Comparison of ENCODE assay signal across 14 mouse cellular contexts in genomic region chr4:137928813-137929212, GRCm38 (mm10).
A peak's percentile ranks its signal among the peaks of the same experiment; 100 is the strongest.
DNase-seq lines count a peak whose midpoint lies in the region; ATAC-seq and TF ChIP-seq lines count a peak whose summit lies in the region.
"Had no signal": no experiment of that assay in that cellular context is flagged by ENCODE, and none has a peak within 500 bp of the region (broad histone marks: within the 10 kb centered on the region; RNA-seq: fewer than 3 reads in every experiment).

No protein-coding gene starts in this region.

- peak overlapping the region; percentile 90 for H3K27ac ChIP-seq in heart, embryonic 12.5 days (ENCODE audit: poor library complexity, severe bottlenecking)
- H3K27ac ChIP-seq in lung, postnatal 0 days (ENCODE audit: low read length): peak overlapping the region; percentile 59; the same call in 1 of the 2 replicates
- peak overlapping the region; percentile 89 for H3K27ac ChIP-seq in limb, embryonic 10.5 days
- H3K27ac ChIP-seq: hindbrain, embryonic 12.5 days; macrophage; midbrain, embryonic 12.5 days had no signal

- H3K9ac ChIP-seq in heart, embryonic 12.5 days: no peak overlapping the region
- H3K9ac ChIP-seq in lung, postnatal 0 days (replicated peaks; ENCODE audit: low read depth): no peak overlapping the region
- H3K9ac ChIP-seq: hindbrain, embryonic 12.5 days; intestine, embryonic 15.5 days; midbrain, embryonic 12.5 days had no signal

- no peak for TF ChIP-seq CTCF in lung, postnatal 0 days (IDR thresholded peaks at IDR 0.05)

- H3K4me3 ChIP-seq in heart, embryonic 12.5 days: no peak overlapping the region
- H3K4me3 ChIP-seq in lung, postnatal 0 days (ENCODE audit: low read depth, low read length): no peak overlapping the region
- no peak overlapping the region for H3K4me3 ChIP-seq in limb, embryonic 10.5 days
- H3K4me3 ChIP-seq: hindbrain, embryonic 12.5 days; intestine, embryonic 15.5 days; midbrain, embryonic 12.5 days had no signal

- intact Hi-C loops in heart, postnatal 36 days (cut with DNase I): no loop called here
- intact Hi-C loops in left cerebral cortex, postnatal 14 days (cut with DNase I): no loop called here

- WGBS in heart, embryonic 12.5 days: 79% methylated on average over 1 of the region's 1 CpGs
- 74% methylated on average over 1 of the region's 1 CpGs for WGBS in lung, postnatal 0 days
- WGBS in limb, embryonic 10.5 days: 86% methylated on average over 1 of the region's 1 CpGs

- peaks cover 76% of the 10 kb centered on the region for H3K4me1 ChIP-seq in heart, embryonic 12.5 days (replicated peaks)
- peaks cover 15% of the 10 kb centered on the region; the same call in 1 of the 2 replicates for H3K4me1 ChIP-seq in lung, postnatal 0 days (ENCODE audit: insufficient read depth, low read depth, low read length)
- H3K4me1 ChIP-seq in limb, embryonic 10.5 days: peaks cover 68% of the 10 kb centered on the region

- H3K4me2 ChIP-seq in heart, embryonic 12.5 days: no peak overlapping the region
- H3K4me2 ChIP-seq in lung, postnatal 0 days (replicated peaks; ENCODE audit: low read depth, low read length): no peak overlapping the region
- H3K4me2 ChIP-seq: hindbrain, embryonic 12.5 days; intestine, embryonic 15.5 days; midbrain, embryonic 12.5 days had no signal

- no peak for ATAC-seq in heart, embryonic 12.5 days (ENCODE audit: insufficient number of reproducible peaks, low FRiP score)
- ATAC-seq in lung, postnatal 0 days: no peak
- ATAC-seq: forebrain, embryonic 14.5 days; intestine, embryonic 15.5 days had no signal

- TF ChIP-seq EP300 in lung, postnatal 0 days (IDR thresholded peaks at IDR 0.05): peak; percentile 15; the same call in 1 of the 2 replicates

- no peaks in the 10 kb centered on the region for H3K9me3 ChIP-seq in heart, embryonic 12.5 days (replicated peaks)
- no peaks in the 10 kb centered on the region for H3K9me3 ChIP-seq in lung, postnatal 0 days (ENCODE audit: low read length)
- H3K9me3 ChIP-seq in limb, embryonic 10.5 days (replicated peaks): no peaks in the 10 kb centered on the region
- H3K9me3 ChIP-seq: hindbrain, embryonic 12.5 days; intestine, embryonic 15.5 days; midbrain, embryonic 12.5 days had no signal

- H3K36me3 ChIP-seq in heart, embryonic 12.5 days: peaks cover 34% of the 10 kb centered on the region
- no peaks in the 10 kb centered on the region for H3K36me3 ChIP-seq in lung, postnatal 0 days (ENCODE audit: insufficient read depth, low read length)
- H3K36me3 ChIP-seq in limb, embryonic 10.5 days: peaks cover 54% of the 10 kb centered on the region
- H3K36me3 ChIP-seq: hindbrain, embryonic 12.5 days; midbrain, embryonic 12.5 days had no signal

- DNase-seq in heart, postnatal 36 days: no peak
- no peak for DNase-seq in lung, postnatal 0 days (ENCODE audit: low spot score)
- no peak for DNase-seq in lung, postnatal 14 days
- no peak for DNase-seq in limb, embryonic 10.5 days (ENCODE audit: low spot score)
- DNase-seq in right cerebral cortex, adult 18-20 months: no peak
- no peak for DNase-seq in left cerebral cortex, postnatal 14 days (ENCODE audit: low spot score in 2 of 2)
- DNase-seq: cerebellum, adult 11 months; cerebellum, postnatal 25 days had no signal

- H3K27me3 ChIP-seq in heart, embryonic 12.5 days (replicated peaks): no peaks in the 10 kb centered on the region
- no peaks in the 10 kb centered on the region for H3K27me3 ChIP-seq in lung, postnatal 0 days (replicated peaks; ENCODE audit: insufficient read depth, low read length)
- H3K27me3 ChIP-seq in limb, embryonic 10.5 days (ENCODE audit: low read depth, poor library complexity, severe bottlenecking): no peaks in the 10 kb centered on the region
- H3K27me3 ChIP-seq: hindbrain, embryonic 12.5 days; intestine, embryonic 15.5 days; midbrain, embryonic 12.5 days had no signal
